Mouse (Mus musculus): Measurements from ENCODE around the gene Pmf1.
A peak's percentile ranks its signal among the peaks of the same experiment; 100 is the strongest.

The Pmf1 gene

DNA sequence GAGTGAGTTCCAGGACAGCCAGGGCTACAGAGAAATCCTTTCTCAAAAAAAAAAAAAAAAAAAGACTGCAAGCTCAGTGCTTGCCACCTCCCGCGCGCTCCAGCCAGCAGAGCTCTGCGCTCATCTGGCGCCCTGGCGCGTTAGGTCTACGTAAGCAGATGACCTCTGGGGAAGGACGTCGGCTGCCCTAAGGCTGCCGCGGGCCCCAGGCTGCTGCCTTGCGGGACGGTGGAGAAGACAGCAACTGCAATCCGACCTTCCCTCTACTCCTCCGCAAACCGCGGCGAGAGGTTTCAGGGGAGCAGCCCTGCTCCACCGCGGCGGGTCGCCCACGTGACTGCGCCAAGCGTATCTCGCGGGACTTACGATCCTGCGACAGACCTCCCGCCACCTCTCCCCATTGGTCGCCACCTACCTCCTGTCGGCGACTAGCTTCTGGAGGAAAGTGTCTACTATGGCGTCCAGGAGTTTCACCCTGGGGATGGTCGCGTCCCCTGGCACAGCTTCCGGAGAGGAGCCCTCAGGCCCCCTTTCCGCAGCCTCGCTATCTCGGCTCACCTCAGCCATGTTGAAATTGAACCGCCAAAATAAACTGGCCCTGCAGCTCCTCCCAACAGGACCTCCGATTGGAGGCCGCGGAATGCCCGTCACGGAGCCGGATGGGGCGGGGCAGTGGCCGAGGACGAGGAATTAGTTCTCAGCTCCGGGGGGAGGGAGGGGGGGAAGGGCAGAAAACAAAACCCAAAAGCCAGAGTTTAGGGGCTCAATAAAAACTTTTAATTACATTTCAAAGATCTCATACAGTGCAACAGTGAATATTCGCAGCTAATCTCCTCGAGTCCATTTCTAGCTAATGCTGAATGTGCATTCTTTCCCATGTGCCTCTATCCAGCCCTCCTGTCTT lies at the start of gene Pmf1:
TSS of gene Pmf1 (minus strand) at position 591 of the 904 bp plus-strand sequence.
- peak; percentile 93 for DNase-seq

DNA sequence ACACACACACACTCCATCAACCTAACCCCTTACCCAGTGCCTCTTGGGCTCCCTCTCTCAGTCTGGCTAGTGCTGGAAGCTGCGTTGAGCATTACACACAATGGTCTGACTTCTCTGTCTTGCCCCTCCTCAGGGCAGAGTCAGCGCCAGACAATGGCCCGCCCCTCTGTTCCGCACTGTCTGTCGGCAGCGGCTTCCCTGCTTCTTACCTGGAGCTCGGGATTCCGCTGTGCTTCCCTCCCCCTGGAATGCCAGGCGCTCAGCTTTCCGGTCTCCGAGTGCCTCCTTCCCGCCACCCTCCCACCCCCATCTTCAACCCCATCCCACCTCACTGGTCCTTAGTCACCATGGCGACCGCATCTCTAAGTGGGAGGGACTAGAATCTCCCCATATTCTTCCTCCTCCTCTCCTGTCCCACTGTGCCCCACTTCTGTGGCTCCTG lies 48.7 kb upstream of the Pmf1 start:
- no peak for DNase-seq

DNA sequence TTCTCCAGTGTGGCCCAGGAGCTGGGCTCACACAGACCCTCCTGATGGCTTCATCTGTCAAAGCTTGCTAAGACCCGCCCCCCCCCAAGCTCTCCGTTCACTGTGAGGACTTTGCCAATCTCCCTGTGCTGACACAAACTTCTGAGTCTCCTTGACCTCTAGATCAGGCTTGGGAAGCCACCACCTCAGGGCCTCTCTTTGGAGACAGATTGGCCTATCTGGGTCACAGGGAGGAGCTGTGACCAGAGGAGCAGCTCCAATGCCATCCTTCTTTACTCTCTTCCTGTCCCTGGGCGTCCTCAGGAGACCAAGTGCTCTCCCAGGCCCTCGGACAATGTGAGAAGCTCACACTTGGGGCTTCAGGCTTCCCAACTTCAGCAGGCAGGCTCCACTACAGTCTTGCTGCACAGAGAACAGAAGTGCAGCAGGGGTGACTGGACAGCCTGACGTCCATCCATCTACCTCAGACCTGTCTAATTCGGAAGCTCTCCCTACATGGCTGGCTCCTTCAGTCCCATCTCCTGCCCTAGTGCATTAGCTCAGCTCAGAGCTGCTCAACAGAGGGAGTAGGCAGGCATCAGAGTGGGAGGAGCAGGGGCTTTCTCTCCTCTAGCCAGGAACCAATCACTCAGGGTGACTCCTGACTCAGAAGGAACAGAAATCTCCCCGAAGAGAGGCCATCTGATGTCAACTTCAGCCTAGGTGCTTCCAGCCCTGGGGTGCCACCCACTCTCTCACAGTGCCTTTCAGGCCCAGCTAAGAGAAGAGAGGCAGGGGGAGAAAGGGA lies 46.8 kb upstream of the Pmf1 start:
- no peak for DNase-seq

DNA sequence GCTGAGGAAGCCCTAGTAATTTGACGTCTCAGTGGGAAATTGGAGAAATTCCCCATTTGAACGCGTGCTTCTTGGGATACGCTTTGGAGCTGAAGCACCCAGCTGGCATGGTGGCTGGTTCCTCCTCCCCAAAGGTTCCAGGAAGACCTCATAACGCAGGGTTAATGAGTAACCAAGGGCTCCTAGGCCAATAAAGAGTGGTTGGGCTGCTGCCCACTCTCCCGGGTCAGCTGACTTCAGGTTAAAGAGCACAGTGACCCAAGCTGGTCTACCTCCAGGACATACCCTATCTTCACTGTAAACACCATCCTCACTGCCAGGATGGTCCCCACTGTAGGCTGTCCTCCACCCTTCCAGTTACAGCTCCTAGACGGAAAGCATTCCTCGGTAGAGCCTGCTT lies 46.2 kb upstream of the Pmf1 start:
- no peak for DNase-seq

DNA sequence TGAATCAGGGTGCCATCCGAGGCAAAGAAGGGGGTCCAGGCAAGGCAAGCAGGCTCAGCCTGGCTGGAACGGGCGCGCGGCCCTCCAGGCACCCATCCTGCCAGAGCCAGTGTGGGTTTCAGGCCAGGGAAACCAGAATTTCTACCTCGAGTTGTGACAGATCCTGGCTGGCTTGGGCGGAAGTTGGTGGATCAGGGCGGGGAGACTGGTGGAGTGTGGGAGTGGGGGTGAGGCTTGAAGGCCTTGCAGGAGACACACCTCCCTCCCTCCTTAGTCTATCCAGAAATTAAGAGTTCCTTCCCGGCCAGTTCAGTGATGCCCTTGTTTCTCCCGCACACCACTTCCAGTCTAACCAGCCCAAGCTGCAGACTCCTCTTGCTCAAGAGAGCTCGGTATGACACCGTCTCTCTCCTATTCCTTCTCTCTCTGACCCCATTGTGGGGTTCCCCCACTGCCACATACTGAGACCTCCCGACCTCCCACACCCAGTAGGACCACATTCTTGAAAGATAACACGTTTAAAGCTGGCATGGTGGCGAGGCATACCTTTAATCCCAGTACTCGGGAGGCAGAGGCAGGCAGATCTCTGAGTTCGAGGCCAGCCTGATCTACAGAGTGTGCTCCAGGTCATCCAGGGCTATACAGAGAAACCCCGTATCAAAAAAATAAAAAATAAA lies 45.6 kb upstream of the Pmf1 start:
- no peak for DNase-seq

DNA sequence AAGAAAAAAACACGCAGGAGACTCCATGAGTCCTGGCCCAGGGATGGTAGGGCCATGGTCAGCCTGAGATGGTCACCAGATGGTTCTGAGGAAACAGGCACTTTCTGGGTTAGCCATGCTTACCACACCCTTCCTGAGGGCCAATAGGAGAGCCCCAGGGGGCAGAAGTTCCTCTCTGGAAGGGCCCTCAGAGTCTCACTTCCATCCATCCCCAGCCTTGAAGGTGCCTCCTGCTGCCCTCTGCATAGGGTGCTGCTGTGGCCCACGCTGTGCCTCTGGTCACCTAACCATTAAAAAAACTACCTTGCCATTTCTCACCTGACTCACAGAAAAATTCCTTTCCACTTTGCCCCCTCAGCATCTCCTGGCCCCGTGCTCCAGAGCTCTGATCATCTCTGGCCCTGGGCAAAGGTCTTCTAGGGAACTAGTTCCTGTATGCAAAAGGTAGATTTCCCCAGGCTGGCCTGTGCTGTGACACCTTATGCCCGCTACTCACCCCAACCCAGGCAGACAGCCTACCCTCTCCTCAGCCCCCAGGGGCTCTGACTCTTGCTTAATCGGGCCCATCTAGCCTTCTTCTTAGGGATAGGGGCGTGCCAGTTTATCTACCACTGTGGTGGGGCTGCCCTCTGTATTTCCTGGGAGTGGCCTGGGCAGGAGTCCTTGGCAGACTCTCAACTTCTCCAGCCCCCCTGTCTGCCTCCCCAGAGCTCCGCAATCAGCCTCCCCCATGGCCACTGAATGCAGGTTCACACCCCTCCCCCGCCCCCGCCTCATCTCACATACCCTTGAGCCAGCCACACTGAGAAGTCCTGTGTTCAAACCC lies 44.8 kb upstream of the Pmf1 start:
- DNase-seq: no peak

DNA sequence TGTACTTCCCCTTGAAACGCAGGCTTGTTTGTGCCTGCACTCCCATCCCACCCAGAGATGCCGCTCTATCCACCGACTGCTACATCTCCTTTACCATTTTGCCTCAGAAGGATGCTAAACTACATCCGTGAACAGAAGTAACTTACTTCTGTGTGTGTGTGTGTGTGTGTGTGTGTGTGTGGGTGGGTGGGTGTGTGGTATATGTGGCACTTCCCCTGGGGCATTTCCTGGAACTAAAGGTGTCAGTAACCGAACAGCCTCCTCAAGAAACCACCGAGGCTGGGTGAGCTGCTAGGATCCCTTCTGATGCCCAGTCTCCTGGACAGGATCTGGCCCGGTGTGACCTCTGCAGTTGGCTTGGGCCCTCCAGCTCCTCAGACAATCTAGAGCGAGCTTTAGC lies 43.9 kb upstream of the Pmf1 start:
- peak; percentile 60 for DNase-seq

DNA sequence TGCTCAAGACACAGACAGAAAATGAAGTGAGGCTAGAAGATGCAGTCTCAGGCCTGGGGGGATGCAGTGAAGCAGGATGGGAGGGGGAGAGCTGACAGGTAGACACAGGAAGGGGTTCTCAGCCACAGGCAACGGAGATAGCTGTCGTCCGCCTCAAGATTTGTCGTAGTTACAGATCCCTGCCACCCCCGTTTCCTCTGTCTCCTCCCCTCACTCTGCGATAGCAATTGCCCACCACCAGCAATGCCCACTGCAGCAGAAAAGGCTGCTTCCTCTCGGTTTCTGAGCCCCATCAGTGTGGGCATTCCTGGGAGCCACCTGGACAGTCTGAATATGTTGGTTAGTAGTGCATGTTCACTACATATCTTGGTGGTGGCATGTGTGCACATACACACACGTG lies 43.2 kb upstream of the Pmf1 start:
- DNase-seq: peak; percentile 59

DNA sequence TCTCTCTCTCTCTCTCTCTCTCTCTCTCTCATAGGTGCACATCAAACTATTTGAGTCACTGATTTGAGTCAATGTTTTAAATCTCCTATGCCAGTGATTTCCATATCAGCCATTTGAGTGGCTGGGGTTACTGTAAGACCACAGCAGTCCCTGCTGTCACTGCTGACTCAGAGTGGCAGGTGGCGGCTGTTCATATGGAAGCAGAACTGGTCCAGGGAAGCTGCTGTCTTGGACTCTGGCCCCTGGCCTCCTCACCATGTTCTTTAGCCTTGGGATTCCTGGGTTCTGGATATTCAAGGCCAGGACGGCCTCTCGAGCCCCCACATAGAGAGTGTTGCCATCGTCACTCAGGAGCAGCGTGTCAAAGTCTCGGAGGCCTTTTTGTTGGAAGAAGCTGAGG lies 42.6 kb upstream of the Pmf1 start:
- no peak for DNase-seq

DNA sequence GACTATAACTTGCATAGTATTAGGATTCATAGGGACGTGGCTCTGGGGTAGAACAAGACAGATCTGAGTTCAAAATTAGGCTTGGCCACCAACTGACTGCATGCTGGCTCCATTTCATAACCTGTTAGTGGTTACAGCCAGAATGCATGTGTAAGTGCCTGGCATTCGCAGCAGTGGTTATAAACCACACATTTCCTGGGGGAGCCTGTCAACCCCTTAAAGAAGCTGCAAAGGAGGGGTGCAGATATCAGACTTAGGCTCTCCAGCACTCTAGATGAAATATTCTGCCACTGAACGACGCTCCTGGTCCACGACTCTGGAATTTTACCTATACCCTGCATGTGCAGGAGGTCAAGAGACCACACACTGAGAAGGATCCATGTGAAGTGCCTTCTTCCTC lies 42.1 kb upstream of the Pmf1 start:
- peak; percentile 41 for DNase-seq

DNA sequence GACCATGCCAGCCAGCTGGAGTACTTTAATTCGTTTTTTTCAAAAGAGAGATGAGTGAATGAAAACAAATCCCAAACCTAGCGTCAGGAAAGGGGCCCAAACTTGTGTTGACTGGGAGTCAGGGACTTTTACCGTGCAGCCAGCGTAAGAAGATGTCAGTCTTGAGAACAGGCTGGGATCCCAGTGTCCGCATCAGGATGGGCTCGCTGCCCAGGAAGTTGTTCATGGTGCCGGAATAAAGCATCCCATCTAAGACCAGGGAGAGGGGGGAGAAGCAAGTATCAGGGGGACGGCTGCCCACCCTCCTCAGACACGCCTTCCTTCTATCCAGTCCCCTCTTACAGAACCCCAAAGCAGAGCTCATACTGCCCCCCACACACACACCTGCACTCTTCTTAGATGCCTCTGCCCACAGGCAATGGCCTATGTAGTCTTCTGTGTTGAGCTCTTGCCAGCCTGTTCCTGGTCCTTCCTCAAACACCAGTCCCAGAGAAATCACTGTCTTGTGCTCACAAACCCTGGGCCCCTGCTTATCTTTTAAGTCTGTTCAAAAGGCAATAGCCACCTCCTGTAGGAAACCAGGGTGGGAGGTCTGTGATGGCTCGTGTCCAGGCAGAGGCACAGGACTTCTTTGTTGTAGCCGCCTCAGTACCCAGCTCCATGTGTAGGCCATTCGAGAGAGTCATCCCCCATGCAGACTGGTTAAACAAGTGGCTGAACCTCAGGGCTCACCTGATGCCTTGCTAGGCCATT lies 40.4 kb upstream of the Pmf1 start:
- DNase-seq: no peak

DNA sequence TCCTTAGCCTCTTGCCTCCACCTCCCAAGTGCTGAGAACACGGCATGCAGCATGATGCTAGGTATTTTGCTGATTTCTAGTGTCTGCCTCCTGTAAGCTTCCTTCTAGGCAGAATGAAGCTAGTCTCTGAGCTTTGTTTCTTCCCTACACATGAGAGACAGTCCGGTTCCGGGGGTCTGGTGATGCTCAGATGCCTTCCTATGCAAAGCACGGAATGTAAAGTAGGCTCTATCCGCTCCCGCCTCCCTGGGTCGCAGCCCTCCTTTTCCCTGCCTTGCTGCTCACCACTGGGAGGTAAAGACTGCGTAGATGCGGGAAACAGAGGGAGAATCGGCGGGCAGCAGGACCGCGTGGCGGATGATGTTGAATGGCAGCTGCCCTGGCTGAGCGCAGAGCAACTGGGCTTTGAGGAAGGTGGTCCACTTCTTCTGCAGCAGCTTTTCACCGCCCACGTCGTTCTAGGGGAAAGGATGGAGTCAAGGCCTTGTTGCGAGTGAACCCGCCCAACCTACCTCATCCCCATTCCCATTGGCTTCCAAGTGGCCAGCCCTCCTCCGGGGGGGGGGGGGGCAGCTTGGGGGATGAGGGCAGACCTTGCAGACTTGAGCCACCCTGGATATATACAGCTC lies 39.4 kb upstream of the Pmf1 start:
- no peak for DNase-seq

DNA sequence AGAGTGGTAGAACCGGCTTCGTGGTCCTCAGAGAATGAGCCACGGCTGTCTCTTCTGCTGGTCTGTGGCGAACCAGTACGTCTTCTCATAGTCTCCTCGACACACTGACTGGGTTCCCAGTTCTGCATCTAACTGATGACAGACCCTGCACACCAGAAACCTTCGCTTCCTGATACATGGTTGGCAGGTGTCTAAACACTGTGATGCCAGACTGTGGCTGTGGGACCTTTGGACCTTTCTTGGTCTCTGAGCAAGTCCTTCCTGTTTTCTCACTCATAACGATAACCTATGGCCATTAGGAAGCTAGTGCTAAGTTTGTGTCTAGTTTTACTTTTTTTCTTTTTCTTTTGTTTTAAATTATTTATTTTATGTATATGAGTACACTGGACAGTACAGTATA lies 38.3 kb upstream of the Pmf1 start:
- no peak for DNase-seq

DNA sequence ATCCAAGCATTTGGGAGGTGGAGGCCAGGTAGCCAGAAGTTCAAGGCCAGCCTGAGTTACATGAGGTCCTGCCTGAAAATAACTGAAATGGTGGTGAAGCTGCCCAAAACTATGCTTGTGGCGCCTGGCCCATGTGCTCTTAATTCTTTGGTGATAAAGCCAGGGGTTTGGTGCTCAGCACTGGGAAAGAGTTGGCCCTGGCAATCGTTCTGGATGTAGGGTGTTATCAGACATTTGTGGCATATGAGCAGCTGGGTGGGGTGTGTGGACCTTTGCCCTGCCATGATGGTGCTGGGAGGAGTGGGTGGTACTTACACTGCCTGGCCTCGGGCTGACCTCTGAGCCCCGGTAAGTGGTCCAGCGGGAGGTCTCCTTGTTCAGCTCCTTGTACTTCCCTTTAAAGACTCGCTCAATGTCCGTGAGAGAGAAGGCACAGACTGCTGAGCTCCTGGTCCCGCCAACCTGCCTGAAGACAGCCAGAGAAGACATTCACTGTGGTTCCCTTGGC lies 37.6 kb upstream of the Pmf1 start:
- no peak for DNase-seq

DNA sequence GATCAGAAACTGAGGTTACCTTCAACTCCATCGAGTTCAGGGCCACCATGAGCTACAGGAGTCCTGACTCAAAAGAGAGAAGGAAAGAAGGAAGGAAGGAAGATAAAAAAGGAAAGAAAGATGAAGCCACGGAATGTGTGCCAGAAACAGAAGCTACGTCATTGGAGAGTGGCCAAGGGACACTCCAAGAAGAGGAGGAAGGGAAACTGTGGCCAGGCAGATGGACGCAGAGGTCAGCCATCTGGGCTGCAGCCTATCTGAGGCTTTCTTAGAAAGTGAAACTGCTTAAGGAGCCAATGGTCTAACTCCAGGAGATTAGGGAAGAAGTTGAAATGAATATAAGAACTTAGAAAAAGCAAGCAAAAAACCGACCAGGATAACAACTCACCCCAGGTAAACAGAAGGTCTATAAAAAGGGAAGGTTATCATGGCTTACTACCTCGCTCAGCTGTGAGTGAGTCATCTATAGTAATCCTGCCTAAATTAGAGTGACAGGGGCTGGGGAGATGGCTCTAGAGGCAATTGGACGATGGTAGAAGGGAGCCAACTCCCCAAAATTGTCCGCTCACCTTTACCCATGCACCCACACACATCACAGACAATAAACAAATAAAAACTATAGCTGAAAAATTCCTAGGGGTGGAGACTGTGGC lies 36.5 kb upstream of the Pmf1 start:
- no peak for DNase-seq

DNA sequence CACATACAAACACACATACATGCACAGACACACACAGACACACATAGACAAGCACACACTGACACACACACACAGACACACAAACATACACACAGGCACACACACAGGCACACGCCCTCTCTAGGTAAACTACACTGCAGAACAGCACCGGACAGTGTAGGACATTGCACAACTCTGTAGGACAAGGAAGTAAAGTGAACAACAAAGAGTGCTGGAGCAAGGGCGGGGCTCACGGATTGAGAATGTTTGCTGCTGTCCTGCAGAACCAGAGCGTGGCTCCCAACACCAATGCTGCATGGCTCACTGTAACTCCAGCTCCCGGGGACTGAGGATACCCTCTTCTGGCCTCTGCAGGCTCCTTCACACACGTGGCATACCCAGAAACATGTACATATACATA lies 32.8 kb upstream of the Pmf1 start:
- no peak for DNase-seq

DNA sequence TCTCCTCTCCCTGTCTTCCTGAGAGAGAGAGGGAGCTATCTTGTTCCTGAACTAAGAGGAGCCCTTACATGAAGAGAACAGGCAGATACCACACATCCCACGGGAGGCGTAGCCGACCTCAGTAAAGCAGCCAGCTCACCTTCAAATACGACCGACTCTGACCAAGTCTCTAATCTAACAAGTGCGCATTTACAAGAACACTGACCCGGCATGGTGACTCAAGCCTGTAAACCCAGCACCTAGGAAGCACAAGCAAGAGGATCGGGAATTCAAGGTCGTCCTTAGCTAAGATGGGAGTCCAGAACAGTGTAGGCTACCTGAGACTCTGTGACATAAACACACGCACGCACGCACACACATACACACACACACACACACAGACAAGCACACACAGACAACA lies 32.4 kb upstream of the Pmf1 start:
- no peak for DNase-seq

DNA sequence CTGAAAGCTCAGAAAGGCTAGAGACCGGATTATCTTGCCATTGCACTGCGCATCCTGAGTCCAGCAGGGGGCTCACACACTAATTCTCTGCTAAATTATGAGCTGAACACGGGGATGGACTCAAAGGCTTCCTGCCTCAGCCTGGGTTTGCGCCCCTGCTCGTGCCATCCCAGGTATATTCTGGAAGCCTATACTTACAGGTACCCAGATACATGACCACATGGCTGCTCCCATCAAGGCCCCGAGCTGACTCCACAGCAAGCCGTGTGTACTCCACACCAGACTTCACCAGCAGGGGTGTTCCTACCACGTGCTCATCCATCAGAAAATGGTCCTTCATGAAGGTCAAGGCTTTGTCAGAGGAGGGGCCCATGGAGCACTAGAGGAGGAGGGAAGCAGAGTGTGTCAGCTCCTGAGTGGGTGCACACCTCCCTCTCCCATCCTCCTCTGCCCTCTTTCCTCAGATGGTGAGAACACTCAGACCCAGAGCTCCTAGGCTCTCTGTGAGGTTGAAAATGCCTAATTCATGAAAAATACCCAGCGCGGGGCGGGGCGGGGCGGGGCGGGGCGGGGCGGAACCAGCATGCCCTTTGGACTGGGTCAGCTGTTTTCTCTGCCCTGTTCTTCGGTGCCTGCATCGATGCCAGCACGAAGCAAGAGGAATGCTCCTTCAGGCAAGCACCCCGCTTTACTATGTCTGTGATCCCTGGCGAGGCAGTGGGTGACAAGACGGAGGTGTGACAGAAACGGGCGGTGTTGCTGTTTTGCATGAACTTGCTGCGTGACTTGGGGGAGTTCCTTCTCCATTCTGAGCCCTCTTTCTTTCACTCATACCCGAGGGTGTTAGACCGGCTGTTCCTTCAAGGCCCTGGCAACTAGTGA lies 30.6 kb upstream of the Pmf1 start:
- peak; percentile 72 for DNase-seq

DNA sequence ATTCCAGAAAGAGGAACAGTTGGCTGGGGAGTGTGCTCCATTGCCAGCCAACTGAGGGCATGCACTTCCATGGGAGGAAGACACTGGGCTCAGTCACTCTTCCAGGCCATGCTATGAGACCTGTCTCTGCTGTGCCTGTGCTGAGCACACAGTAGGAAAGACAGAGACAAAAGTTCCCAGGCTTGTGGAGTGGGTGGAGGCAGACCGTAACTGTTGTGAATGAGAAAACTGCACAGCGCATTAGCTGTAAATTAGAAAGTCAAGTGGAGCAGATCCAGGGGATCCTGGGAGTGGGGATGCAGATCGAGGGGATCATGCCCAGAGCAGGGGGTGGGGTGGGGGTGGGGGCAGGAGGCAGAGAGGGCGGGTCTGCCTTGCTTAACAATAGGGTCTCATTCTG lies 29.5 kb upstream of the Pmf1 start:
- no peak for DNase-seq

DNA sequence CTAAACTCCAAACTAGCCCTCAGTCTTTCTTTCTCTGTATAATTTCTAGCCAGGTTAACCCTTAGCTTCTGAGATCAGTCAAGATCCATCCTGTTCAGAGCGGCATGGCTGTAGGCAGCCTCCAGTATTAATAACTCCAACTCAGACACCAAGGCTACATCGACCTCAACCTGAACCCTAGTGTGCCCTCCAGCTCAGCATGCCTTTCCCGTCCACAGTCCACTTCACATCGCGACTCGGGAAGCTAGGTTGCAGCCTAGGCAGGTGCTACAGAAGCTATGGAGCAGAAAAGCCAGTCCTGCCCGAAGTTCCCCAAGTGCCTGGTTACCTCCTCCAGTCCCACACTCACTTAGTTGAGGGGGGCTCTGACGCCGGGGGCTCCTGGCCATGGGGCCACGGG lies 27.3 kb upstream of the Pmf1 start:
- DNase-seq: no peak
